Mouse (Mus musculus) T-helper 17 cell (primary cell): ENCODE measurements at regions not wholly inside any gene's neighbourhood (a gene's known extent, or its start where the extent isn't known, plus 50 kb on each side); places are given as distances from the start of the nearest gene placed in this dataset.

ENCODE experiments used
- in situ Hi-C, 2 experiments: fragments of 300-600 bp; cut with MboI, MseI; formaldehyde crosslinking; loops; 1 replicate in 1 of 2; 2 replicates in 1 of 2; pipeline ENCODE4 v1.15.1; 2025; ENCODE audit warnings: high pct_unique_total_duplicates in 2 of 2

DNA sequence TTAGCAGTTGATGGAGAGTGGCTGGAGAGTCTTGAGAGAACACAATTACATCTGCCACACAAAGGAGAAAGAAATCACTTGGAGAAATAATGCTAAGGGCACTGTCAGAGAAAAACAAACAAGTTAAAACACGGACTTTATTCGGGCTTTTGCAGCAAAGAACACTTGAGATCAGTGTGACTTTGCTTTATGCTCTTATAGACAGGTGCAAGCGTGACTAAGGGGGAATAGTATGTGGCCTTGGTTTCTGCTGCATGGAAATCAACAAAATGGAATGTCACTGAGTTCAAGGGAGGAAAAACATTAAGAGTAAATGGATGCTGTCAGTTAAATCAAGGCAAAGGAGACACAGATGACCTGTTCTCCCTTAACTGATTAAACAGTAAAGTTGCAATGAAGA, 343.5 kb downstream of the Pla2g4a start:
- in situ Hi-C loops, result loop anchor here in 1 of 2 experiments (10.0 kb wide), 1 partner anchor 1083 kb away; no protein-coding TSS in a partner anchor
